Mouse (Mus musculus) urinary bladder, postnatal 14 days (tissue): ENCODE results near the gene Atg4b.

ENCODE experiments used
- DNase-seq: peaks from one replicate; pipeline ENCODE4 v3.0.0; 2021; ENCODE audit warnings: low spot score

Atg4b gene

GRCm38 (mm10) chr1:93751290-93751689 is at the start of gene Atg4b:
TSS of gene Atg4b (plus strand) at chr1:93751500.
- DNase-seq = no peak

GRCm38 (mm10) chr1:93702106-93702505 is 49.2 kb upstream of the Atg4b start:
- DNase-seq = no peak

GRCm38 (mm10) chr1:93703472-93704048 is 47.7 kb upstream of the Atg4b start:
- DNase-seq = no peak

GRCm38 (mm10) chr1:93704341-93704740 is 47.0 kb upstream of the Atg4b start:
- DNase-seq = no peak

- peak; percentile 18 for DNase-seq
Measured at GRCm38 (mm10) chr1:93705389-93705788, 45.9 kb upstream of the Atg4b start.

- DNase-seq = no peak
Measured at GRCm38 (mm10) chr1:93716166-93716565, 35.1 kb upstream of the Atg4b start.

- no peak for DNase-seq
Measured at GRCm38 (mm10) chr1:93721557-93721956, 29.7 kb upstream of the Atg4b start.

GRCm38 (mm10) chr1:93724623-93725022 is 26.7 kb upstream of the Atg4b start:
- DNase-seq = no peak

GRCm38 (mm10) chr1:93725665-93726064 is 25.6 kb upstream of the Atg4b start:
- DNase-seq = no peak

- no peak for DNase-seq
Measured at GRCm38 (mm10) chr1:93726116-93726515, 25.2 kb upstream of the Atg4b start.

GRCm38 (mm10) chr1:93726974-93727373 is 24.3 kb upstream of the Atg4b start:
- peak; percentile 56 for DNase-seq

- no peak for DNase-seq
Measured at GRCm38 (mm10) chr1:93731103-93731502, 20.2 kb upstream of the Atg4b start.

- no peak for DNase-seq
Measured at GRCm38 (mm10) chr1:93731880-93732281, 19.4 kb upstream of the Atg4b start.

GRCm38 (mm10) chr1:93735859-93736258 is 15.4 kb upstream of the Atg4b start:
- no peak for DNase-seq

GRCm38 (mm10) chr1:93737711-93738110 is 13.6 kb upstream of the Atg4b start:
- no peak for DNase-seq

GRCm38 (mm10) chr1:93740671-93741070 is 10.6 kb upstream of the Atg4b start:
- no peak for DNase-seq

GRCm38 (mm10) chr1:93741987-93742386 is 9.3 kb upstream of the Atg4b start:
- DNase-seq = no peak

GRCm38 (mm10) chr1:93742910-93743309 is 8.4 kb upstream of the Atg4b start:
- DNase-seq = no peak

GRCm38 (mm10) chr1:93746179-93746578 is 5.1 kb upstream of the Atg4b start:
- no peak for DNase-seq

GRCm38 (mm10) chr1:93748539-93748938 is 2.8 kb upstream of the Atg4b start:
- DNase-seq = no peak

- peak; percentile 33 for DNase-seq
Measured at GRCm38 (mm10) chr1:93753911-93754572, 2.7 kb downstream of the Atg4b start.

- DNase-seq = peak; percentile 94
Measured at GRCm38 (mm10) chr1:93754573-93755290, 3.4 kb downstream of the Atg4b start, which contains the start of gene Thap4. TSS of gene Thap4 (minus strand) at chr1:93754864.

GRCm38 (mm10) chr1:93755291-93755610 is 4.0 kb downstream of the Atg4b start:
- no peak for DNase-seq
